Mouse (Mus musculus) midbrain, embryonic 10.5 days (tissue): Measurements from ENCODE around the gene Iqcf1. TPM values are rescaled to one million over a fixed set of nuclear protein-coding genes. Genes with fewer than 3 reads are reported as not detected.
A peak's percentile ranks its signal among the peaks of the same experiment; 100 is the strongest.

Source experiments
- DNase-seq: peaks from one replicate; pipeline ENCODE4 v3.0.0-alpha.2; 2017; ENCODE audit warnings: low spot score
- H3K27ac ChIP-seq: fragments of 300-500 bp; sonication (generic); replicated peaks from 2 replicates; pipeline ENCODE4 v1.5.1; 2016; ENCODE audit warnings: mild to moderate bottlenecking
- H3K27me3 ChIP-seq: fragments of 300-500 bp; sonication (generic); 2 replicates; pipeline ENCODE4 v1.6.1; 2016; ENCODE audit warnings: low read depth, mild to moderate bottlenecking; ENCODE audit not compliant: poor library complexity, severe bottlenecking
- H3K36me3 ChIP-seq: fragments of 300-500 bp; sonication (generic); 2 replicates; pipeline ENCODE4 v1.6.1; 2016; ENCODE audit warnings: mild to moderate bottlenecking, moderate library complexity
- H3K4me1 ChIP-seq: fragments of 300-500 bp; sonication (generic); 2 replicates; pipeline ENCODE4 v1.6.1; 2016
- H3K4me3 ChIP-seq: fragments of 300-500 bp; sonication (generic); 2 replicates; pipeline ENCODE4 v1.5.1; 2016; ENCODE audit warnings: mild to moderate bottlenecking, moderate library complexity
- H3K9me3 ChIP-seq: fragments of 300-500 bp; sonication (generic); replicated peaks from 2 replicates; pipeline ENCODE4 v1.6.1; 2016; ENCODE audit warnings: mild to moderate bottlenecking
- WGBS: fragments of 180-500 bp; shearing (Covaris S2); methylation state at CpG from one replicate; pipeline ENCODE4 v1.1.7; 2016; 5-methylcytosine and 5-hydroxymethylcytosine counted together
- polyA plus RNA-seq: library from polyadenylated mRNA; unstranded; fragments of >200 nt; fragmentation: Nextera tagmentation; extraction: Ambion mirVana; gene quantifications from 2 replicates; pipeline ENCODE4 v1.2.1, GENCODE M21; 2016

The Iqcf1 gene
- polyA plus RNA-seq, 1 experiment from 2014 or later, result not detected

GRCm38 (mm10) chr9:106469317-106469716 lies 30.4 kb upstream of the Iqcf1 start:
- Histone ChIP-seq H3K4me3 (no peak overlapping the region), H3K36me3 (peaks cover 19% of the 10 kb centered on the region), H3K4me1 (peaks cover 55% of the 10 kb centered on the region), H3K9me3 (no peaks in the 10 kb centered on the region), H3K27ac (no peak overlapping the region), H3K27me3 (peaks cover 33% of the 10 kb centered on the region)
- WGBS, result 78% methylated on average over 6 of the region's 6 CpGs
- DNase-seq, result no peak

- no peak overlapping the region for H3K4me3 ChIP-seq
- H3K27me3 ChIP-seq, result peaks cover 28% of the 10 kb centered on the region
- peaks cover 55% of the 10 kb centered on the region for H3K4me1 ChIP-seq
- no peak for DNase-seq
- H3K36me3 ChIP-seq, result peaks cover 14% of the 10 kb centered on the region
- H3K9me3 ChIP-seq, result no peaks in the 10 kb centered on the region
- WGBS, result 78% methylated on average over 9 of the region's 9 CpGs
- no peak overlapping the region for H3K27ac ChIP-seq
Observed at GRCm38 (mm10) chr9:106469776-106470175, 30.0 kb upstream of the Iqcf1 start.

- Histone ChIP-seq H3K36me3 (peaks cover 2% of the 10 kb centered on the region), H3K27me3 (peaks cover 16% of the 10 kb centered on the region), H3K4me1 (peaks cover 57% of the 10 kb centered on the region), H3K9me3 (no peaks in the 10 kb centered on the region), H3K27ac (0 out of 2 replicates have a peak overlapping the region, but pooled peaks have one; percentile 56), H3K4me3 (peak overlapping the region; percentile 31)
- 64% methylated on average over 14 of the region's 14 CpGs for WGBS
- no peak for DNase-seq
Observed at GRCm38 (mm10) chr9:106470991-106471750, 28.6 kb upstream of the Iqcf1 start.

GRCm38 (mm10) chr9:106471892-106472291 lies 27.9 kb upstream of the Iqcf1 start:
- H3K4me3 ChIP-seq, result peak overlapping the region; percentile 31

GRCm38 (mm10) chr9:106472321-106472720 lies 27.4 kb upstream of the Iqcf1 start:
- Histone ChIP-seq H3K36me3 (no peaks in the 10 kb centered on the region), H3K27me3 (peaks cover 14% of the 10 kb centered on the region), H3K27ac (peak overlapping the region; percentile 56; the same call in 1 of the 2 replicates), H3K9me3 (no peaks in the 10 kb centered on the region), H3K4me1 (peaks cover 67% of the 10 kb centered on the region), H3K4me3 (no peak overlapping the region)
- 71% methylated on average over 4 of the region's 4 CpGs for WGBS
- no peak for DNase-seq

More at GRCm38 (mm10) chr9:106471892-106472291, 27.9 kb upstream of the Iqcf1 start:
- peaks cover 63% of the 10 kb centered on the region for H3K4me1 ChIP-seq
- no peaks in the 10 kb centered on the region for H3K9me3 ChIP-seq
- no peaks in the 10 kb centered on the region for H3K36me3 ChIP-seq
- H3K27ac ChIP-seq, result 0 out of 2 replicates have a peak overlapping the region, but pooled peaks have one; percentile 56
- DNase-seq, result peak; percentile 48
- H3K27me3 ChIP-seq, result peaks cover 14% of the 10 kb centered on the region
- WGBS, result 11% methylated on average over 5 of the region's 5 CpGs

GRCm38 (mm10) chr9:106473081-106473752 lies 26.6 kb upstream of the Iqcf1 start:
- Histone ChIP-seq H3K9me3 (no peaks in the 10 kb centered on the region), H3K27me3 (peaks cover 14% of the 10 kb centered on the region), H3K36me3 (no peaks in the 10 kb centered on the region), H3K4me1 (peaks cover 76% of the 10 kb centered on the region), H3K27ac (no peak overlapping the region), H3K4me3 (no peak overlapping the region)
- DNase-seq, result no peak
- 93% methylated on average over 16 of the region's 16 CpGs for WGBS

- Histone ChIP-seq H3K27ac (peak overlapping the region; percentile 84), H3K36me3 (no peaks in the 10 kb centered on the region), H3K4me3 (no peak overlapping the region), H3K4me1 (peaks cover 79% of the 10 kb centered on the region), H3K9me3 (no peaks in the 10 kb centered on the region), H3K27me3 (peaks cover 14% of the 10 kb centered on the region)
- WGBS, result 76% methylated on average over 5 of the region's 5 CpGs
- DNase-seq, result no peak
Observed at GRCm38 (mm10) chr9:106473753-106474105, 26.0 kb upstream of the Iqcf1 start.

GRCm38 (mm10) chr9:106474456-106474855 lies 25.3 kb upstream of the Iqcf1 start:
- Histone ChIP-seq H3K4me1 (peaks cover 78% of the 10 kb centered on the region), H3K4me3 (peak overlapping the region; percentile 26), H3K27me3 (peaks cover 14% of the 10 kb centered on the region), H3K27ac (peak overlapping the region; percentile 84), H3K9me3 (no peaks in the 10 kb centered on the region), H3K36me3 (peaks cover 6% of the 10 kb centered on the region)
- DNase-seq, result peak; percentile 85
- 6% methylated on average over 6 of the region's 6 CpGs for WGBS

- H3K27ac ChIP-seq, result peak overlapping the region; percentile 84
- no peak for DNase-seq
- 73% methylated on average over 7 of the region's 7 CpGs for WGBS
Observed at GRCm38 (mm10) chr9:106475046-106475445, 24.7 kb upstream of the Iqcf1 start.

GRCm38 (mm10) chr9:106475663-106476001 lies 24.1 kb upstream of the Iqcf1 start, which contains the start of gene Rrp9:
Rrp9 (plus strand) TSS chr9:106475963.
- peak within 1 kb of the TSS; percentile 84 for H3K27ac ChIP-seq
- peaks cover 72% of the 10 kb centered on the region for H3K4me1 ChIP-seq
- H3K27me3 ChIP-seq, result peaks cover 14% of the 10 kb centered on the region
- no peak for DNase-seq
- WGBS, result 92% methylated on average over 10 of the region's 10 CpGs
- H3K9me3 ChIP-seq, result no peaks in the 10 kb centered on the region
- H3K36me3 ChIP-seq, result peaks cover 18% of the 10 kb centered on the region
- peak within 1 kb of the TSS; percentile 84 for H3K4me3 ChIP-seq

More at GRCm38 (mm10) chr9:106475046-106475445, 24.7 kb upstream of the Iqcf1 start:
- Histone ChIP-seq H3K36me3 (peaks cover 12% of the 10 kb centered on the region), H3K27me3 (peaks cover 14% of the 10 kb centered on the region), H3K4me1 (peaks cover 72% of the 10 kb centered on the region), H3K4me3 (peak overlapping the region; percentile 24; the same call in 1 of the 2 replicates), H3K9me3 (no peaks in the 10 kb centered on the region)

GRCm38 (mm10) chr9:106476002-106476923 lies 23.5 kb upstream of the Iqcf1 start:
- no peaks in the 10 kb centered on the region for H3K9me3 ChIP-seq
- peak overlapping the region; percentile 80 for H3K27ac ChIP-seq
- H3K36me3 ChIP-seq, result peaks cover 24% of the 10 kb centered on the region
- H3K4me3 ChIP-seq, result peak overlapping the region; percentile 84
- peaks cover 9% of the 10 kb centered on the region for H3K27me3 ChIP-seq
- WGBS, result 40% methylated on average over 16 of the region's 16 CpGs
- peaks cover 70% of the 10 kb centered on the region for H3K4me1 ChIP-seq
- DNase-seq, result no peak

GRCm38 (mm10) chr9:106476924-106477484 lies 22.8 kb upstream of the Iqcf1 start, which contains the start of gene Parp3:
Parp3 (minus strand) TSS chr9:106476949.
- Histone ChIP-seq H3K4me1 (peaks cover 62% of the 10 kb centered on the region), H3K27ac (peak within 1 kb of the TSS; percentile 80), H3K36me3 (peaks cover 31% of the 10 kb centered on the region), H3K4me3 (peak within 1 kb of the TSS; percentile 84), H3K27me3 (peaks cover 7% of the 10 kb centered on the region; the same call in 1 of the 2 replicates), H3K9me3 (no peaks in the 10 kb centered on the region)
- peak; percentile 99 for DNase-seq
- under 1% methylated on average over 41 of the region's 41 CpGs for WGBS
